Mouse (Mus musculus) liver, adult 2 months (tissue): ENCODE results near the gene Slc34a2.

Experiments used
- CTCF ChIP-seq: fragments of 200-500 bp; IDR thresholded peaks from 2 replicates; pipeline ENCODE4 v1.5.1; 2011; ENCODE audit warnings: low read depth, low read length, control low read depth
- POLR2A ChIP-seq: fragments of 200-500 bp; IDR thresholded peaks from 2 replicates; pipeline ENCODE4 v1.6.1; 2011; ENCODE audit warnings: low read length, control low read depth; ENCODE audit not compliant: insufficient read depth; ENCODE audit errors: extremely low read depth

DNA sequence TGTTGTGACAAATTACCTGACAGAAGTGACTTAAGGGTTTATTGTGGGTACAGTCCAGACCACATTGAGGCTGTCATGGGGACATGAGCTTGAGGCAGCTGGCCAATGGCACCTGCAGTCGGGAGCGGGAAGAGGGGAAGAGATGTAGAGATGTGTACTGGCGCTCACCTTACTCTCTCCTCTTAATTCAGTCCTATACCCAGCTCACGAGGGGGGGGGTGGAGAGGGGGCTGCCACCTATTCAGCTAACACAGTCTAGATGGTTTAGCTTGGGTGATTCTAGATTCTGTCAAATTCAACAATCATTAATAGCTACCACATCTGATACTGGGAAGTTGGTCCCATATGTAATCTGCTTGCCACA is 28.1 kb upstream of the Slc34a2 start:
- TF ChIP-seq CTCF (no peak), POLR2A (no peak)
